Mouse (Mus musculus) hindbrain, embryonic 12.5 days (tissue): Measurements from ENCODE around the gene Ctsh. TPM values are rescaled to one million over a fixed set of nuclear protein-coding genes. Genes with fewer than 3 reads are reported as not detected.
"Not testable (repeated sequence)": the region's sequence is repeated elsewhere in the genome, so short reads cannot be mapped to it uniquely, and the experiment has no call there.

Source experiments
- ATAC-seq: fragments of 200-750 bp; cut with Nextera tagmentation; 2 replicates; pipeline ENCODE4 v1.8.0; 2017; ENCODE audit warnings: moderate TSS enrichment; ENCODE audit not compliant: low FRiP score
- H3K27ac ChIP-seq: fragments of 300-500 bp; sonication (generic); 2 replicates; pipeline ENCODE4 v1.5.1; 2016; ENCODE audit warnings: mild to moderate bottlenecking
- H3K27me3 ChIP-seq: fragments of 300-500 bp; sonication (generic); 2 replicates; pipeline ENCODE4 v1.6.1; 2016; ENCODE audit warnings: mild to moderate bottlenecking
- H3K36me3 ChIP-seq: fragments of 300-500 bp; sonication (generic); 2 replicates; pipeline ENCODE4 v1.6.1; 2016; ENCODE audit warnings: mild to moderate bottlenecking
- H3K4me1 ChIP-seq: fragments of 300-500 bp; sonication (generic); 2 replicates; pipeline ENCODE4 v1.6.1; 2016
- H3K4me2 ChIP-seq: fragments of 300-500 bp; sonication (generic); replicated peaks from 2 replicates; pipeline ENCODE4 v1.6.1; 2016; ENCODE audit warnings: mild to moderate bottlenecking
- H3K4me3 ChIP-seq: fragments of 300-500 bp; sonication (generic); 2 replicates; pipeline ENCODE4 v1.5.1; 2016; ENCODE audit warnings: mild to moderate bottlenecking
- H3K9ac ChIP-seq: fragments of 300-500 bp; sonication (generic); 2 replicates; pipeline ENCODE4 v1.6.1; 2016; ENCODE audit warnings: mild to moderate bottlenecking, moderate library complexity
- H3K9me3 ChIP-seq: fragments of 300-500 bp; sonication (generic); replicated peaks from 2 replicates; pipeline ENCODE4 v1.6.1; 2016; ENCODE audit warnings: mild to moderate bottlenecking
- WGBS: fragments of 180-500 bp; shearing (Covaris S2); methylation state at CpG from one replicate; pipeline ENCODE4 v1.1.7; 2016; 5-methylcytosine and 5-hydroxymethylcytosine counted together
- polyA plus RNA-seq: library from polyadenylated mRNA; unstranded; fragments of >200 nt; fragmentation: Nextera tagmentation; extraction: Ambion mirVana; gene quantifications from 2 replicates; pipeline ENCODE4 v1.2.1, GENCODE M21; 2016

The Ctsh gene
- polyA plus RNA-seq, 1 experiment from 2014 or later, result 12.6 TPM

- ATAC-seq, result no peak
- WGBS, result 80% methylated on average over 4 of the region's 4 CpGs
These were observed 17.6 kb upstream of the Ctsh start for GRCm38 (mm10) chr9:90036313-90036712.

GRCm38 (mm10) chr9:90038535-90038934 is 15.4 kb upstream of the Ctsh start:
- Histone ChIP-seq H3K36me3 (no peaks in the 10 kb centered on the region), H3K9ac (no peak overlapping the region), H3K4me2 (no peak overlapping the region), H3K27me3 (no peaks in the 10 kb centered on the region), H3K4me3 (no peak overlapping the region), H3K4me1 (no peaks in the 10 kb centered on the region), H3K9me3 (no peaks in the 10 kb centered on the region), H3K27ac (no peak overlapping the region)
- WGBS, result 79% methylated on average over 4 of the region's 4 CpGs
- no peak for ATAC-seq

More at GRCm38 (mm10) chr9:90036313-90036712, 17.6 kb upstream of the Ctsh start:
- Histone ChIP-seq H3K4me2 (no peak overlapping the region), H3K9me3 (no peaks in the 10 kb centered on the region), H3K4me1 (no peaks in the 10 kb centered on the region), H3K36me3 (no peaks in the 10 kb centered on the region), H3K4me3 (no peak overlapping the region), H3K27ac (no peak overlapping the region), H3K9ac (no peak overlapping the region), H3K27me3 (no peaks in the 10 kb centered on the region)

GRCm38 (mm10) chr9:90040916-90041315 is 13.0 kb upstream of the Ctsh start:
- 96% methylated on average over 2 of the region's 2 CpGs for WGBS

GRCm38 (mm10) chr9:90041556-90041955 is 12.4 kb upstream of the Ctsh start:
- no peak overlapping the region for H3K4me3 ChIP-seq
- WGBS, result 89% methylated on average over 3 of the region's 3 CpGs
- 0 out of 2 replicates have a peak, but pooled peaks cover 3% of the 10 kb centered on the region for H3K9me3 ChIP-seq
- no peaks in the 10 kb centered on the region for H3K4me1 ChIP-seq
- H3K27ac ChIP-seq, result no peak overlapping the region
- no peaks in the 10 kb centered on the region for H3K36me3 ChIP-seq
- no peak for ATAC-seq
- H3K4me2 ChIP-seq, result no peak overlapping the region
- H3K27me3 ChIP-seq, result no peaks in the 10 kb centered on the region
- H3K9ac ChIP-seq, result no peak overlapping the region

More at GRCm38 (mm10) chr9:90040916-90041315, 13.0 kb upstream of the Ctsh start:
- Histone ChIP-seq H3K9ac (no peak overlapping the region), H3K36me3 (no peaks in the 10 kb centered on the region), H3K4me2 (no peak overlapping the region), H3K27ac (no peak overlapping the region), H3K9me3 (no peaks in the 10 kb centered on the region), H3K4me3 (no peak overlapping the region), H3K27me3 (no peaks in the 10 kb centered on the region), H3K4me1 (no peaks in the 10 kb centered on the region)
- no peak for ATAC-seq

- ATAC-seq, H3K9me3 ChIP-seq, H3K4me2 ChIP-seq, H3K36me3 ChIP-seq, H3K4me1 ChIP-seq, H3K27me3 ChIP-seq, H3K27ac ChIP-seq, H3K4me3 ChIP-seq, H3K9ac ChIP-seq: not testable (repeated sequence)
- WGBS, result 88% methylated on average over 8 of the region's 8 CpGs
These were observed 11.0 kb upstream of the Ctsh start for GRCm38 (mm10) chr9:90042906-90043305.

- Histone ChIP-seq H3K4me1 (no peaks in the 10 kb centered on the region), H3K27ac (no peak overlapping the region), H3K27me3 (no peaks in the 10 kb centered on the region), H3K36me3 (no peaks in the 10 kb centered on the region), H3K9ac (no peak overlapping the region), H3K4me3 (no peak overlapping the region), H3K4me2 (no peak overlapping the region), H3K9me3 (0 out of 2 replicates have a peak, but pooled peaks cover 5% of the 10 kb centered on the region)
- no peak for ATAC-seq
- whole genome bisulfite sequencing, result 91% methylated on average over 7 of the region's 7 CpGs
These were observed 8.8 kb upstream of the Ctsh start for GRCm38 (mm10) chr9:90045191-90045590.

- no peaks in the 10 kb centered on the region for H3K4me1 ChIP-seq
- H3K4me3 ChIP-seq, result no peak overlapping the region
- H3K9me3 ChIP-seq, result 0 out of 2 replicates have a peak, but pooled peaks cover 5% of the 10 kb centered on the region
- 73% methylated on average over 5 of the region's 5 CpGs for WGBS
- H3K27ac ChIP-seq, result no peak overlapping the region
- no peak overlapping the region for H3K9ac ChIP-seq
- H3K27me3 ChIP-seq, result no peaks in the 10 kb centered on the region
- H3K36me3 ChIP-seq, result no peaks in the 10 kb centered on the region
- no peak overlapping the region for H3K4me2 ChIP-seq
- no peak for ATAC-seq
These were observed 5.9 kb upstream of the Ctsh start for GRCm38 (mm10) chr9:90047937-90048627.

GRCm38 (mm10) chr9:90054371-90055145 is 606 bp downstream of the Ctsh start:
- no peaks in the 10 kb centered on the region for H3K36me3 ChIP-seq
- H3K4me1 ChIP-seq, result peaks cover 7% of the 10 kb centered on the region
- 1% methylated on average over 37 of the region's 37 CpGs for WGBS
- peak; percentile 75 for ATAC-seq
- peaks cover 8% of the 10 kb centered on the region for H3K27me3 ChIP-seq
- H3K9me3 ChIP-seq, result no peaks in the 10 kb centered on the region
- peak overlapping the region; percentile 34 for H3K4me3 ChIP-seq
- peak overlapping the region; percentile 76 for H3K4me2 ChIP-seq
- H3K9ac ChIP-seq, result peak overlapping the region; percentile 56
- no peak overlapping the region for H3K27ac ChIP-seq

GRCm38 (mm10) chr9:90055409-90055808 is 1.5 kb downstream of the Ctsh start:
- Histone ChIP-seq H3K4me1 (peaks cover 7% of the 10 kb centered on the region), H3K27me3 (peaks cover 8% of the 10 kb centered on the region), H3K36me3 (no peaks in the 10 kb centered on the region), H3K27ac (no peak overlapping the region), H3K9me3 (no peaks in the 10 kb centered on the region), H3K9ac (no peak overlapping the region), H3K4me2 (peak overlapping the region; percentile 76; the same call in 1 of the 2 replicates), H3K4me3 (no peak overlapping the region)
- WGBS, result 57% methylated on average over 5 of the region's 5 CpGs
- no peak for ATAC-seq

GRCm38 (mm10) chr9:90055911-90056310 is 2.0 kb downstream of the Ctsh start:
- H3K36me3 ChIP-seq, result no peaks in the 10 kb centered on the region
- H3K4me1 ChIP-seq, result peaks cover 7% of the 10 kb centered on the region
- no peak overlapping the region for H3K9ac ChIP-seq
- WGBS, result 86% methylated on average over 3 of the region's 3 CpGs
- no peak overlapping the region for H3K27ac ChIP-seq
- no peaks in the 10 kb centered on the region for H3K9me3 ChIP-seq
- peaks cover 8% of the 10 kb centered on the region for H3K27me3 ChIP-seq
- no peak overlapping the region for H3K4me2 ChIP-seq
- no peak overlapping the region for H3K4me3 ChIP-seq
- ATAC-seq, result no peak

- peaks cover 8% of the 10 kb centered on the region for H3K27me3 ChIP-seq
- ATAC-seq, result no peak
- H3K27ac ChIP-seq, result no peak overlapping the region
- no peak overlapping the region for H3K9ac ChIP-seq
- no peaks in the 10 kb centered on the region for H3K36me3 ChIP-seq
- H3K9me3 ChIP-seq, result no peaks in the 10 kb centered on the region
- H3K4me3 ChIP-seq, result no peak overlapping the region
- peaks cover 7% of the 10 kb centered on the region for H3K4me1 ChIP-seq
- H3K4me2 ChIP-seq, result no peak overlapping the region
- 86% methylated on average over 2 of the region's 2 CpGs for WGBS
These were observed 2.8 kb downstream of the Ctsh start for GRCm38 (mm10) chr9:90056716-90057115.

GRCm38 (mm10) chr9:90059828-90060573 is 6.0 kb downstream of the Ctsh start:
- H3K9me3 ChIP-seq, result no peaks in the 10 kb centered on the region
- ATAC-seq, result no peak
- H3K4me2 ChIP-seq, result no peak overlapping the region
- H3K36me3 ChIP-seq, result no peaks in the 10 kb centered on the region
- H3K4me1 ChIP-seq, result peaks cover under 1% of the 10 kb centered on the region; the same call in 1 of the 2 replicates
- no peak overlapping the region for H3K4me3 ChIP-seq
- WGBS, result 85% methylated on average over 9 of the region's 9 CpGs
- no peak overlapping the region for H3K9ac ChIP-seq
- no peak overlapping the region for H3K27ac ChIP-seq
- H3K27me3 ChIP-seq, result peaks cover 4% of the 10 kb centered on the region
